Mouse (Mus musculus) cerebellum, adult 2 months (tissue): ENCODE results near the gene Cog6. TPM values are rescaled to one million over a fixed set of nuclear protein-coding genes. Genes with fewer than 3 reads are reported as not detected.
A peak's percentile ranks its signal among the peaks of the same experiment; 100 is the strongest.

ENCODE experiments used
- DNase-seq, 2 experiments: peaks; one replicate each; pipeline ENCODE4 v3.0.0; 2021
- H3K27ac ChIP-seq: fragments of 200-500 bp; 2 replicates; pipeline ENCODE4 v1.5.1; 2012; ENCODE audit warnings: low read length, control low read depth, inconsistent platforms; ENCODE audit not compliant: insufficient read depth
- H3K27me3 ChIP-seq: fragments of 200-500 bp; 2 replicates; pipeline ENCODE4 v1.6.1; 2012; ENCODE audit warnings: inconsistent platforms, mild to moderate bottlenecking, low read length, moderate library complexity; ENCODE audit not compliant: control insufficient read depth, insufficient read depth
- H3K4me1 ChIP-seq: fragments of 200-500 bp; 2 replicates; pipeline ENCODE4 v1.6.1; 2011; ENCODE audit warnings: low read length; ENCODE audit not compliant: control insufficient read depth, insufficient read depth
- H3K4me3 ChIP-seq: fragments of 200-500 bp; replicated peaks from 2 replicates; pipeline ENCODE3; 2011; ENCODE audit warnings: mild to moderate bottlenecking, low read depth, low read length, control low read depth; ENCODE audit not compliant: insufficient read depth
- CTCF ChIP-seq: fragments of 200-500 bp; IDR thresholded peaks from 2 replicates; pipeline ENCODE4 v1.5.1; 2011; ENCODE audit warnings: low read depth, mild to moderate bottlenecking, control low read depth, low read length, moderate library complexity, borderline replicate concordance; ENCODE audit not compliant: insufficient read depth
- POLR2A ChIP-seq: fragments of 200-500 bp; IDR thresholded peaks from 2 replicates; pipeline ENCODE4 v1.6.1; 2011; ENCODE audit warnings: low read length, control low read depth, borderline replicate concordance; ENCODE audit not compliant: insufficient read depth
- WGBS: fragments of 180-500 bp; shearing (Covaris S2); methylation state at CpG from one replicate; pipeline ENCODE4 v1.1.7; 2018; 5-methylcytosine and 5-hydroxymethylcytosine counted together
- polyA plus RNA-seq: library from polyadenylated mRNA; depleted of rRNA; stranded (reverse); fragments of >200 nt; gene quantifications from 2 replicates; pipeline ENCODE4 v1.2.3, GENCODE M21; 2012

Cog6 gene
- polyA plus RNA-seq, 1 experiment, result 44.0 TPM

DNA sequence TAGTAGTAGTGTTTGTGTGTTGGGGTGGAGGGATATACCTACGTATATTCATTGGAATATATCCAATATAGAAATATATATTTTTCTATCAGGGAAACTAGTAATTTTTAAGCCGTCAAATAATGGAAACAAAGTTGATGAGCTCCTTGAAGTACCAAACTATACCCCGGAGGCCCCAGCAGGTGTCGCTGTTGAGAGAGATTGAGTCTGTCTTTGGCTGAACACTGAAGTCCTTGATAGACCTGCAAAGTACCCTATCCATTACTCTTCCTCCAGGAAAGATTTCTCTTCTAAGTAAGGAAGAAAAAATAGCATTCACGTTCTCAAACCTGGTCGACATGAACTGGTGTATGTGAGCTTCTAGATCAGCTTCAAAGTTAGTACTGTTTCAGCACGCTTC is 12.0 kb upstream of the Cog6 start:
- Histone ChIP-seq H3K4me1 (no peaks in the 10 kb centered on the region), H3K27me3 (no peaks in the 10 kb centered on the region), H3K4me3 (no peak overlapping the region), H3K27ac (no peak overlapping the region)
- WGBS, result 22% methylated on average over 7 of the region's 7 CpGs
- TF ChIP-seq CTCF (peak; percentile 79), POLR2A (no peak)
- DNase-seq, result peak; percentile 72 to 81

- Histone ChIP-seq H3K27ac (no peak overlapping the region), H3K4me3 (no peak overlapping the region), H3K4me1 (no peaks in the 10 kb centered on the region), H3K27me3 (no peaks in the 10 kb centered on the region)
- no peak for DNase-seq
- 63% methylated on average over 4 of the region's 4 CpGs for WGBS
- no peak for TF ChIP-seq CTCF
- TF ChIP-seq POLR2A, result no peak
Measured at GRCm38 (mm10) chr3:53027333-53027732, 10.3 kb upstream of the Cog6 start.

DNA sequence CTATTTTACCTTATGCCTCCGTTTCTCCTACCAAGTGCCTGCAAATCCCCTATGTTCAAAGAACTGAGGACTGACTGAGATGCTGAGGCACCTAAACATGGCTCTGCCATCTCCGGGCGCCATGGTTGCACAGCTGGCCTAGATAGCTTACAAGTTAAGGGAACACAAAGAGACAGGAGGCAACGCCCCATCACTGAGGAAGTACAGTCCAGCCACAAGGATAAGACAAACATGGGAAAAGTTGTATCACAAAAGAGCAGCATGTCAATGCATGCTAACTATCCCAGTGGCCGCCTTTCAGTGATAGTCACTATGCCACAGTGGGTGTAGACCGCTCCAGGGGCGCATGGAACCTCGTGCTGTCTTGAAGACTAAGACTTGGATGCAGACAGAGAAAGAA is 9.6 kb downstream of the Cog6 start:
- 95% methylated on average over 8 of the region's 8 CpGs for WGBS
- Histone ChIP-seq H3K4me1 (no peaks in the 10 kb centered on the region), H3K27ac (no peak overlapping the region), H3K27me3 (no peaks in the 10 kb centered on the region), H3K4me3 (no peak overlapping the region)
- TF ChIP-seq CTCF, result no peak
- no peak for TF ChIP-seq POLR2A
- DNase-seq, result no peak

- Histone ChIP-seq H3K4me1 (no peaks in the 10 kb centered on the region), H3K27me3 (no peaks in the 10 kb centered on the region), H3K27ac (no peak overlapping the region), H3K4me3 (no peak overlapping the region)
- TF ChIP-seq CTCF (no peak; the same call in 1 of the 2 replicates), POLR2A (no peak)
- WGBS, result 69% methylated on average over 2 of the region's 2 CpGs
- DNase-seq, result no peak
Measured at GRCm38 (mm10) chr3:53004406-53005114, 12.5 kb downstream of the Cog6 start.

- no peak overlapping the region for H3K27ac ChIP-seq
- no peaks in the 10 kb centered on the region for H3K4me1 ChIP-seq
- no peak for TF ChIP-seq POLR2A
- no peak for TF ChIP-seq CTCF
- WGBS, result 75% methylated on average over 6 of the region's 6 CpGs
- no peaks in the 10 kb centered on the region for H3K27me3 ChIP-seq
- no peak overlapping the region for H3K4me3 ChIP-seq
- DNase-seq, result no peak
Measured at GRCm38 (mm10) chr3:53002076-53002475, 15.0 kb downstream of the Cog6 start.

DNA sequence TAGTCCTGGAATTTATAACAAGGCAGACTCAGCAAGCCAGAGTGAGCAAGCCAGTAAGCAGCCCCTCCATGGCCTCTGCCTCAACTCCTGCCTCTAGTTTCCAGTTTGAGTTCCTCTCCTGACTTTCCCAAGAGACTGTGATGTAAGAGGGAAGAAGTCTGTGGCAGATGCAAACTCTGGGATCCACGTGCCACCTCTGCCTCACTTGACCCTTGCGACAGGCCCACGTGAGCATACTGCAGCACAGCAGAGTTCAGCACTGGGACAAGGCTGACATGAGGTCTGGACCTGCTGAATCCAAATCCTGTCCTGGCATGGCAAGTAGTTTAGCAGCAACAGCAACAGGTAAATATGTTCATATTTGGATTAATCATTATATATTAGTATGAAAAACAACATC is 17.0 kb downstream of the Cog6 start:
- Histone ChIP-seq H3K4me1 (no peaks in the 10 kb centered on the region), H3K4me3 (no peak overlapping the region), H3K27me3 (no peaks in the 10 kb centered on the region), H3K27ac (no peak overlapping the region)
- 83% methylated on average over 3 of the region's 3 CpGs for WGBS
- no peak for DNase-seq
- TF ChIP-seq CTCF (no peak), POLR2A (no peak)

GRCm38 (mm10) chr3:52999016-52999744 is 17.9 kb downstream of the Cog6 start:
- Histone ChIP-seq H3K4me3 (no peak overlapping the region), H3K4me1 (no peaks in the 10 kb centered on the region), H3K27me3 (no peaks in the 10 kb centered on the region), H3K27ac (no peak overlapping the region)
- DNase-seq, result no peak
- no peak for TF ChIP-seq POLR2A
- no peak for TF ChIP-seq CTCF
- WGBS, result 83% methylated on average over 15 of the region's 15 CpGs

DNA sequence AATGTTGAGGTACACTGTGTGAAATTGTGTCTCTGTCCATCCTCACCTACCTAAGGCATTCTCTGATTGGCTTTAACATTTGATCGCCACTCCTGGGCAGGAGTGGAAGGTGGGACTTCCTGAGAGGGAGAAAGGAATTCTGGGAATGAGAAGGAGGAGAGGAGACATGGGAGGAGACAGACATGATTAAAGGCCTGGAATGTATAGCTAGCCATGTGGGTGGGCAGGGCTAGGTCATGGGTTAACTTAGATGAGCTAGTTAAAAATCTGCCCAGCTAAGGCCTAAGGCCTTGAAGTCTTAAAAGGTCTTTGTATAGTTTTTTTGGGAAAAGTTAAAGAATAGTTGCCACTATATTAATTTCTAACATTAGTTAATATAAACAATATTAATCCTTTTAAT is 19.7 kb downstream of the Cog6 start:
- no peak for TF ChIP-seq POLR2A
- TF ChIP-seq CTCF, result no peak
- H3K27ac ChIP-seq, result no peak overlapping the region
- no peaks in the 10 kb centered on the region for H3K4me1 ChIP-seq
- H3K4me3 ChIP-seq, result no peak overlapping the region
- no peak for DNase-seq
- 93% methylated on average over 1 of the region's 1 CpGs for WGBS
- no peaks in the 10 kb centered on the region for H3K27me3 ChIP-seq
